Mouse (Mus musculus) liver, embryonic 14.5 days (tissue): Measurements from ENCODE around the gene Themis2. TPM values are rescaled to one million over a fixed set of nuclear protein-coding genes. Genes with fewer than 3 reads are reported as not detected.
A peak's percentile ranks its signal among the peaks of the same experiment; 100 is the strongest.

ENCODE experiments used
- ATAC-seq: fragments of 200-750 bp; cut with Nextera tagmentation; 2 replicates; pipeline ENCODE4 v1.8.0; 2017; ENCODE audit warnings: moderate number of reproducible peaks, mild to moderate bottlenecking, moderate library complexity; ENCODE audit not compliant: insufficient read depth
- DNase-seq, 3 experiments: peaks; one replicate each; pipeline ENCODE4 v3.0.0-alpha.2; 2012 to 2013; ENCODE audit warnings: low read depth in 3 of 3, low spot score in 3 of 3
- H3K27ac ChIP-seq: fragments of 300-500 bp; sonication (generic); 2 replicates; pipeline ENCODE4 v1.5.1; 2014; ENCODE audit warnings: moderate library complexity, mild to moderate bottlenecking, control low read depth, inconsistent platforms
- H3K27me3 ChIP-seq: fragments of 300-500 bp; sonication (generic); 2 replicates; pipeline ENCODE4 v1.6.1; 2014; ENCODE audit warnings: mild to moderate bottlenecking, low read length, moderate library complexity; ENCODE audit not compliant: control insufficient read depth, insufficient read depth
- H3K36me3 ChIP-seq: fragments of 300-500 bp; sonication (generic); replicated peaks from 2 replicates; pipeline ENCODE4 v1.6.1; 2014; ENCODE audit warnings: low read depth; ENCODE audit not compliant: control insufficient read depth, insufficient read depth
- H3K4me1 ChIP-seq, 2 experiments: fragments of 200-500 bp in 1 of 2; fragments of 300-500 bp in 1 of 2; sonication (generic) in 1 of 2; replicated peaks; 2 replicates each; pipeline ENCODE4 v1.6.1; 2012 to 2014; ENCODE audit warnings: antibody characterized with exemption in 1 of 2, inconsistent platforms in 1 of 2, low read length in 1 of 2; ENCODE audit not compliant: control insufficient read depth in 2 of 2, insufficient read depth in 2 of 2
- H3K4me2 ChIP-seq: fragments of 300-500 bp; sonication (generic); 2 replicates; pipeline ENCODE4 v1.6.1; 2014; ENCODE audit warnings: low read depth, mild to moderate bottlenecking, control low read depth, moderate library complexity
- H3K4me3 ChIP-seq, 2 experiments: fragments of 200-500 bp in 1 of 2; fragments of 300-500 bp in 1 of 2; sonication (generic) in 1 of 2; 2 replicates each; pipeline ENCODE4 v1.5.1; 2012 to 2014; ENCODE audit warnings: low read depth in 2 of 2, low read length in 2 of 2, mild to moderate bottlenecking in 2 of 2, control low read depth in 1 of 2, inconsistent platforms in 1 of 2, moderate library complexity in 1 of 2; ENCODE audit not compliant: insufficient read depth in 1 of 2
- H3K9ac ChIP-seq: fragments of 300-500 bp; sonication (generic); replicated peaks from 2 replicates; pipeline ENCODE4 v1.6.1; 2014; ENCODE audit warnings: mild to moderate bottlenecking, control low read depth, moderate library complexity
- H3K9me3 ChIP-seq: fragments of 300-500 bp; sonication (generic); 2 replicates; pipeline ENCODE4 v1.6.1; 2016; ENCODE audit warnings: low read length, mixed read lengths; ENCODE audit not compliant: control insufficient read depth
- CTCF ChIP-seq: IDR thresholded peaks from 2 replicates; pipeline ENCODE4 v1.5.1; 2016; ENCODE audit warnings: antibody characterized with exemption, low read depth, control low read depth
- EP300 ChIP-seq: IDR thresholded peaks from 2 replicates; pipeline ENCODE4 v1.6.1; 2016; ENCODE audit warnings: antibody characterized with exemption, low read depth
- WGBS: fragments of 180-500 bp; shearing (Covaris S2); extraction: QIAGEN DNeasy Blood & Tissue Kit; methylation state at CpG from one replicate; pipeline ENCODE4 v1.1.7; 2014; ENCODE audit not compliant: insufficient replicate concordance; 5-methylcytosine and 5-hydroxymethylcytosine counted together
- polyA plus RNA-seq, 2 experiments: library from polyadenylated mRNA; depleted of rRNA in 1 of 2; stranded (reverse) in 1 of 2; unstranded in 1 of 2; fragments of >200 nt; fragmentation: Nextera tagmentation in 1 of 2; extraction: Ambion mirVana in 1 of 2; gene quantifications; 2 replicates each; pipeline versions ENCODE4 v1.2.1 to v1.2.3; 2012 to 2014

The Themis2 gene
- polyA plus RNA-seq, 2 experiments = 2.3 to 2.5 TPM

DNA sequence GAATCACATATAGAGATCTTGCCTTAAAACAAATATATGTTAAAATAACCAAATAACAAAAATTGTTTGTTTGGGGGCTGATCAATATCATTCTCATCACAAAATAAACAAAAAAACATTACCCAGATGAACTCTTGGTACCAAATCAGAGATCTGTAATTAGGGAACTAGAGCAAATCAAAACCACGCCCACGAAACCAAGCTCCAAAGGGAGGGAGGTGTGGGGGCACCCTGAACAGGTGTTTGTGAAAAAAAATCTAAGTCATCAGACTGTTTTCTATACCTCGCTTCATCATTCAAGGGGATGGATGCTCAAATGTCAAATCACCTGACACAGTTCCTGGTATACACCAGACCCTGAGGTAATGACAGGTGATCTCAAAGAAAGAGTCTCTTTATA, 45.3 kb upstream of the Themis2 start:
- Histone ChIP-seq H3K4me1 (peaks cover 6 to 9% of the 10 kb centered on the region in 2 experiments), H3K9ac (peak overlapping the region; percentile 76), H3K9me3 (no peaks in the 10 kb centered on the region), H3K27ac (no peak overlapping the region), H3K27me3 (no peaks in the 10 kb centered on the region), H3K36me3 (peaks cover 35% of the 10 kb centered on the region), H3K4me3 (peak overlapping the region; percentile 80 to 91; a peak in 3 of 4 replicates), H3K4me2 (peak overlapping the region; percentile 71)
- ATAC-seq = no peak
- TF ChIP-seq CTCF = no peak
- TF ChIP-seq EP300 = no peak
- 61% methylated on average over 3 of the region's 3 CpGs for WGBS
- DNase-seq = no peak

GRCm38 (mm10) chr4:132823614-132824366, 27.6 kb upstream of the Themis2 start:
- Histone ChIP-seq H3K4me1 (no peaks in the 10 kb centered on the region), H3K36me3 (peaks cover 21% of the 10 kb centered on the region), H3K27ac (no peak overlapping the region), H3K9me3 (no peaks in the 10 kb centered on the region), H3K4me2 (no peak overlapping the region), H3K4me3 (no peak overlapping the region), H3K9ac (no peak overlapping the region), H3K27me3 (no peaks in the 10 kb centered on the region)
- TF ChIP-seq CTCF = peak; percentile 97
- TF ChIP-seq EP300 = no peak
- peak; percentile 73 for ATAC-seq
- 43% methylated on average over 8 of the region's 8 CpGs for WGBS
- DNase-seq = peak; percentile 61 to 66 (median 63)

- TF ChIP-seq EP300 (no peak), CTCF (peak; percentile 41)
- no peak overlapping the region for H3K27ac ChIP-seq
- ATAC-seq (no peak), DNase-seq (no peak)
- H3K4me1 ChIP-seq = no peaks in the 10 kb centered on the region
- no peaks in the 10 kb centered on the region for H3K27me3 ChIP-seq
- no peaks in the 10 kb centered on the region for H3K36me3 ChIP-seq
- no peak overlapping the region for H3K4me3 ChIP-seq
- H3K4me2 ChIP-seq = no peak overlapping the region
- H3K9me3 ChIP-seq = no peaks in the 10 kb centered on the region
- 49% methylated on average over 2 of the region's 2 CpGs for WGBS
- no peak overlapping the region for H3K9ac ChIP-seq
These were observed 22.3 kb upstream of the Themis2 start for GRCm38 (mm10) chr4:132818442-132818841.

DNA sequence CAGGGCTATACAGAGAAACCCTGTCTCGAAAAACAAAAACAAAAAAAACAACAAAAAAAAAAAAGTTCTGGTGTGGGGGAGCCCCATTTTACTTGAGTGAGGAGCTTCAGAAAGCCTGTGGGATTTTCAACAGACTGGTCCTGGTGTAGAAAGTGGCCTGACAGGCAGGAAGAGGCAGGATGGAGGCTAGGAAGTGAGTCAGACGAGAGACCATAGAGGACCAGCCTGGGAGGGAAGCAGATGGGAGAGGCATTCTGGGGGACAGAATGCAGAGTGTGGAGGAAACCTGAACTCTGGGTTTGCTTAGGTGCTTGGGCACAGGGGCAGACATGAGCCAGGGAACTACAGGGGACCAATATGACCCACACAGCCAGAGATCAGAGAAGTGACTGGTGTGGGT, 20.7 kb upstream of the Themis2 start:
- Histone ChIP-seq H3K36me3 (no peaks in the 10 kb centered on the region), H3K4me3 (no peak overlapping the region), H3K9me3 (no peaks in the 10 kb centered on the region), H3K4me2 (no peak overlapping the region), H3K9ac (no peak overlapping the region), H3K27ac (no peak overlapping the region), H3K4me1 (no peaks in the 10 kb centered on the region), H3K27me3 (no peaks in the 10 kb centered on the region)
- ATAC-seq (no peak), DNase-seq (no peak)
- 46% methylated on average over 2 of the region's 2 CpGs for WGBS
- TF ChIP-seq EP300 (no peak), CTCF (no peak)

- Histone ChIP-seq H3K36me3 (no peaks in the 10 kb centered on the region), H3K9me3 (no peaks in the 10 kb centered on the region), H3K4me1 (no peaks in the 10 kb centered on the region), H3K27ac (no peak overlapping the region), H3K4me2 (no peak overlapping the region), H3K4me3 (no peak overlapping the region), H3K27me3 (no peaks in the 10 kb centered on the region), H3K9ac (no peak overlapping the region)
- ATAC-seq = no peak
- DNase-seq = no peak
- TF ChIP-seq CTCF = no peak
- WGBS = 45% methylated on average over 7 of the region's 7 CpGs
These were observed 20.2 kb upstream of the Themis2 start for GRCm38 (mm10) chr4:132816404-132816803.
